Mouse (Mus musculus): ENCODE results near the gene Cyp2a5.
"Not testable (repeated sequence)": the region's sequence is repeated elsewhere in the genome, so short reads cannot be mapped to it uniquely, and the experiment has no call there.

Cyp2a5 gene

GRCm38 (mm10) chr7:26835059-26835458 lies at the start of gene Cyp2a5:
Gene Cyp2a5 (plus strand): TSS chr7:26835305.
- DNase-seq: not testable (repeated sequence)

GRCm38 (mm10) chr7:26786013-26786412 lies 49.1 kb upstream of the Cyp2a5 start:
- DNase-seq: not testable (repeated sequence)

GRCm38 (mm10) chr7:26789984-26790383 lies 45.1 kb upstream of the Cyp2a5 start:
- DNase-seq: no peak

- DNase-seq: no peak
These were observed 35.0 kb upstream of the Cyp2a5 start for GRCm38 (mm10) chr7:26800104-26800503.

- no peak for DNase-seq
These were observed 34.1 kb upstream of the Cyp2a5 start for GRCm38 (mm10) chr7:26800996-26801395.

- no peak for DNase-seq
These were observed 26.5 kb upstream of the Cyp2a5 start, which contains the start of gene Cyp2g1 for GRCm38 (mm10) chr7:26808592-26808991. Gene Cyp2g1 (plus strand): TSS chr7:26808892.

- not testable (repeated sequence) for DNase-seq
These were observed 3.4 kb upstream of the Cyp2a5 start for GRCm38 (mm10) chr7:26831556-26832292.

GRCm38 (mm10) chr7:26832668-26833067 lies 2.4 kb upstream of the Cyp2a5 start:
- not testable (repeated sequence) for DNase-seq

- not testable (repeated sequence) for DNase-seq
These were observed 8.3 kb downstream of the Cyp2a5 start for GRCm38 (mm10) chr7:26843400-26843799.

GRCm38 (mm10) chr7:26850063-26850462 lies 15.0 kb downstream of the Cyp2a5 start:
- not testable (repeated sequence) for DNase-seq

GRCm38 (mm10) chr7:26878581-26878980 lies 43.5 kb downstream of the Cyp2a5 start:
- not testable (repeated sequence) for DNase-seq

- DNase-seq: not testable (repeated sequence)
These were observed 45.5 kb downstream of the Cyp2a5 start for GRCm38 (mm10) chr7:26880600-26880999.

Data from cerebellum, adult 18-20 months (tissue).